Mouse (Mus musculus) C2C12 (cell line): ENCODE results near the gene Gjc2.

Experiments used
- CEBPB ChIP-seq: IDR thresholded peaks from one replicate; pipeline ENCODE4 v1.6.1; 2011; ENCODE audit warnings: low read depth, mild to moderate bottlenecking, control low read depth, moderate library complexity
- CTCF ChIP-seq: IDR thresholded peaks from one replicate; pipeline ENCODE4 v1.5.1; 2011; ENCODE audit not compliant: control insufficient read depth, insufficient read depth, insufficient read length
- MAX ChIP-seq: IDR thresholded peaks from one replicate; pipeline ENCODE4 v1.6.1; 2011; ENCODE audit warnings: mild to moderate bottlenecking, control low read depth

DNA sequence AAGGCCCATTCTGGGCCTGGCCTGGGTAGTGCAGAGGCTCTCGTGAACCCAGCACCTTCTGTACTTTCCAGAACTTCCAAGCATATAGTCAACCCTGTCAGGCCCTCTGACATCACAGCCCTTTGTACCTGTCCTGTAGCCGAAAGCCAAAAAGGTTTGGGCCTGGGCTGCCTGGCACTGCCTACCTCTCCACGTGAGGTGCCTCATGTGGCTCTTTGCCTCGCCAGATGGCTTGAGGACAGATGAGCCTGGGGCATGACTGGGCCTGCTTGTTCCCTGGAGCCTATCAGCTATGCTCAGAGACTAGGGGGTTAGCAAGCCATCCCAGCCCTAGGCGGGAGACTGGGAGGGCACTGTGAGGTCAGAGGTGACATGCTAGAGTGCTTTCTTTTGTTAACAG is 2.5 kb upstream of the Gjc2 start:
- TF ChIP-seq CTCF (no peak), MAX (no peak), CEBPB (no peak)
